ENCODE assay signal across 28 mouse cellular contexts in the genomic region with DNA sequence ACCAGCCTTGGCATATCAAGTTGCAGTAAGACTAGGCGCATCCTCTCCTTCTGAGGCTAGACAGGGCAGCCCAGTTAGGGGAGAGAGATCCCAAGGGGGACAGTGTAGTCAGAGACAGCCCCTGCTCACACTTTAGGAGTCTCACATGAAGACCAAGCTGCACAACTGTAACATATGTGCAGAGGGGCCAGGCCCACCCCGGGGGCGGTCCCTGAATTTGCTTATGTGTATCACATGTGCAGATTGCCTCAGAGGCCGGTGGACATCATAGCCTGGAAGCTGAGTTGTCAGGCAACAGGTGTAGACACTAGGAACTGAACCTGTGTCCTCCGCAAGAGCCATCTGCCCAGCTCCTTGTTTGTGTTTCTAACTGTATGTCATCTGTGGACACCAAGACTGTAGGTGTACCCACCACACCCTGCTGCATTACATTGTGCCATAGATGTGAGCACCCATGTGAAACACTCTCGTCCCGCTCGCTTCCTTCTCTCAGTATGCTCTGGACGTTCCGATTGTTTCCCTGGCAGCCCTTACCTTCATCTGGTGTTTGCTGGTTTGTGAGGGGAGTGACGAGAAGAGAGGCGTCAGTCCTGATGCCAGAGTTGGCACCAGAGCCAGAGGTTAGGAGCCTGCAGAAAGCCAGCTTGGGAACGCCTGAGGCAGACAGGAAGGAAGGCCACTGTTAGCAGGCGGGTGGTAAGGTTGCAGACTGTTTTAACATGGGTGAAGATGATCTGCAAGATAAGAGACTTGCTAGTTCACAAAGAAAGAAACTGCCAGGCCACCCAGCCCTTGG. TPM values are rescaled to one million over a fixed set of nuclear protein-coding genes. Genes with fewer than 3 reads are reported as not detected.
DNase-seq lines count a peak whose midpoint lies in the region; ATAC-seq and TF ChIP-seq lines count a peak whose summit lies in the region.
"Had no signal": no experiment of that assay in that cellular context is flagged by ENCODE, and none has a peak within 500 bp of the region (broad histone marks: within the 10 kb centered on the region; RNA-seq: fewer than 3 reads in every experiment).

No protein-coding gene starts in this region.

- H3K4me2 ChIP-seq in hindbrain, embryonic 12.5 days (replicated peaks): no peak overlapping the region
- H3K4me2 ChIP-seq in hindbrain, embryonic 13.5 days: no peak overlapping the region
- H3K4me2 ChIP-seq: embryonic facial prominence, embryonic 15.5 days; heart, embryonic 13.5 days; hindbrain, embryonic 14.5 days had no signal

- peaks cover 12% of the 10 kb centered on the region for H3K4me1 ChIP-seq in hindbrain, embryonic 12.5 days
- H3K4me1 ChIP-seq in hindbrain, embryonic 13.5 days (replicated peaks): peaks cover 15% of the 10 kb centered on the region

- no peak overlapping the region for H3K27ac ChIP-seq in hindbrain, embryonic 12.5 days
- H3K27ac ChIP-seq in hindbrain, embryonic 13.5 days: no peak overlapping the region
- peak overlapping the region; percentile 25; the same call in 1 of the 2 replicates for H3K27ac ChIP-seq in layer of hippocampus, adult 2 months
- H3K27ac ChIP-seq: embryonic facial prominence, embryonic 15.5 days; forebrain, embryonic 10.5 days; heart, embryonic 13.5 days; hindbrain, embryonic 14.5 days had no signal

- ATAC-seq in hindbrain, embryonic 12.5 days (ENCODE audit: low FRiP score): no peak
- no peak for ATAC-seq in hindbrain, embryonic 13.5 days (ENCODE audit: low FRiP score)
- ATAC-seq: CD4-positive, CD25-positive, alpha-beta regulatory T cell, adult 4 months; forebrain, embryonic 14.5 days had no signal

- H3K9me3 ChIP-seq in hindbrain, embryonic 12.5 days (replicated peaks): no peaks in the 10 kb centered on the region
- no peaks in the 10 kb centered on the region for H3K9me3 ChIP-seq in hindbrain, embryonic 13.5 days
- H3K9me3 ChIP-seq: embryonic facial prominence, embryonic 15.5 days; forebrain, embryonic 10.5 days; G1E; heart, embryonic 13.5 days had no signal

- H3K4me3 ChIP-seq in hindbrain, embryonic 12.5 days: no peak overlapping the region
- H3K4me3 ChIP-seq in hindbrain, embryonic 13.5 days: no peak overlapping the region
- H3K4me3 ChIP-seq in layer of hippocampus, adult 2 months: no peak overlapping the region; the same call in 1 of the 2 replicates
- H3K4me3 ChIP-seq: embryonic facial prominence, embryonic 15.5 days; erythroblast, embryonic 14.5 days; forebrain, embryonic 10.5 days; gastrocnemius, adult 2 months; heart, embryonic 13.5 days had no signal

- no peak for TF ChIP-seq CTCF in layer of hippocampus, adult 2 months (conservative IDR thresholded peaks at IDR 0.05)

- WGBS in hindbrain, embryonic 12.5 days: 90% methylated on average over 14 of the region's 14 CpGs
- WGBS in hindbrain, embryonic 13.5 days: 92% methylated on average over 14 of the region's 14 CpGs

- H3K27me3 ChIP-seq in hindbrain, embryonic 12.5 days: no peaks in the 10 kb centered on the region
- H3K27me3 ChIP-seq in hindbrain, embryonic 13.5 days: no peaks in the 10 kb centered on the region
- H3K27me3 ChIP-seq: embryonic facial prominence, embryonic 15.5 days; heart, embryonic 13.5 days had no signal

- peak overlapping the region; percentile 32; the same call in 1 of the 2 replicates for H3K9ac ChIP-seq in hindbrain, embryonic 12.5 days
- no peak overlapping the region for H3K9ac ChIP-seq in hindbrain, embryonic 13.5 days
- H3K9ac ChIP-seq: embryonic facial prominence, embryonic 15.5 days; heart, embryonic 13.5 days; hindbrain, embryonic 14.5 days had no signal

- peaks cover 62% of the 10 kb centered on the region for H3K36me3 ChIP-seq in hindbrain, embryonic 12.5 days
- peaks cover 65% of the 10 kb centered on the region for H3K36me3 ChIP-seq in hindbrain, embryonic 13.5 days

- peak; percentile 61 for DNase-seq in cerebellum, adult 9-10 months
- no peak for DNase-seq in cerebellum, adult 11 months
- no peak for DNase-seq in layer of hippocampus, adult 2 months (ENCODE audit: low spot score in 2 of 2)
- no peak for DNase-seq in layer of hippocampus, adult 11-12 months (ENCODE audit: low spot score)
- peak; percentile 62 for DNase-seq in MN1 (ENCODE audit: low spot score)
- DNase-seq in natural killer cell, adult 2 months (ENCODE audit: low spot score in 2 of 2): no peak
- DNase-seq: adrenal gland, postnatal 10 days; B cell, adult 2 months; cerebellum, adult 11-12 months; cerebellum, adult 9-11 months; gastrocnemius, adult 2 months; gastrocnemius, postnatal 25 days; heart, postnatal 4 days had no signal

RNA-seq across cellular contexts. Expression of gene Abhd16a, which starts 3.5 kb away (rescaled TPM):
- polyA plus RNA-seq in hindbrain, embryonic 12.5 days (2016; fragmentation: Nextera tagmentation; extraction: Ambion mirVana): 78.6 and 81.1 TPM in 2 replicates
- polyA plus RNA-seq in hindbrain, embryonic 13.5 days (2015; fragmentation: Nextera tagmentation; extraction: Ambion mirVana): 86.9 and 93.8 TPM in 2 replicates
- 100 to 1,000 TPM; 110 to 113 TPM for total RNA-seq in layer of hippocampus, adult 2 months (2021)

RNA-seq across cellular contexts. Expression of gene Ly6g6f, which starts 7.2 kb away (rescaled TPM):
- polyA plus RNA-seq in hindbrain, embryonic 12.5 days (2016; fragmentation: Nextera tagmentation; extraction: Ambion mirVana): 0.47 and 0.62 TPM in 2 replicates
- polyA plus RNA-seq in hindbrain, embryonic 13.5 days (2015; fragmentation: Nextera tagmentation; extraction: Ambion mirVana): 0.19 and 0.28 TPM in 2 replicates
- total RNA-seq in layer of hippocampus, adult 2 months (2021): under 1 TPM in 1 of 2 experiments, not detected in 1; 0.52 TPM
- total RNA-seq: adrenal gland, postnatal 4 days; common myeloid progenitor, adult 5-6 weeks; gastrocnemius, adult 2 months; gastrocnemius, postnatal 25 days; granulocyte monocyte progenitor cell, adult 5-6 weeks; heart, postnatal 4 days had no signal
- polyA plus RNA-seq: CD4-positive, CD25-positive, alpha-beta regulatory T cell, adult 4 months; heart, postnatal 0 days had no signal

RNA-seq across cellular contexts. Expression of gene Ly6g6d, which starts 14.7 kb away (rescaled TPM):
- 2.1 and 2.3 TPM in 2 replicates for polyA plus RNA-seq in hindbrain, embryonic 12.5 days (2016; fragmentation: Nextera tagmentation; extraction: Ambion mirVana)
- 0.61 and 1.1 TPM in 2 replicates for polyA plus RNA-seq in hindbrain, embryonic 13.5 days (2015; fragmentation: Nextera tagmentation; extraction: Ambion mirVana)
- 1 to 10 TPM; 1.1 TPM for total RNA-seq in layer of hippocampus, adult 2 months (2021)
- total RNA-seq: common myeloid progenitor, adult 5-6 weeks; G1E; granulocyte monocyte progenitor cell, adult 5-6 weeks had no signal
- polyA plus RNA-seq: CD4-positive, CD25-positive, alpha-beta regulatory T cell, adult 4 months; erythroblast, embryonic 14.5 days had no signal

RNA-seq across cellular contexts. Expression of gene Ly6g5c, which starts 15.5 kb away (rescaled TPM):
- not detected in 2 replicates for polyA plus RNA-seq in hindbrain, embryonic 12.5 days (2016; fragmentation: Nextera tagmentation; extraction: Ambion mirVana)
- 0.36 TPM in 1 of 2 replicates, not detected in the other for polyA plus RNA-seq in hindbrain, embryonic 13.5 days (2015; fragmentation: Nextera tagmentation; extraction: Ambion mirVana)
- total RNA-seq in layer of hippocampus, adult 2 months (2021): not detected
- total RNA-seq: adrenal gland, postnatal 10 days; adrenal gland, postnatal 4 days; common myeloid progenitor, adult 5-6 weeks; G1E; gastrocnemius, adult 2 months; gastrocnemius, postnatal 25 days; granulocyte monocyte progenitor cell, adult 5-6 weeks; heart, postnatal 4 days had no signal
- polyA plus RNA-seq: brain, embryonic 14.5 days; CD4-positive, CD25-positive, alpha-beta regulatory T cell, adult 4 months; embryonic facial prominence, embryonic 15.5 days; erythroblast, embryonic 14.5 days; forebrain, embryonic 10.5 days; forebrain, embryonic 14.5 days; G1E; heart, embryonic 13.5 days; hindbrain, embryonic 14.5 days had no signal

RNA-seq across cellular contexts. Expression of gene Ly6g6e, which starts 15.9 kb away (rescaled TPM):
- not detected in 2 replicates for polyA plus RNA-seq in hindbrain, embryonic 12.5 days (2016; fragmentation: Nextera tagmentation; extraction: Ambion mirVana)
- polyA plus RNA-seq in hindbrain, embryonic 13.5 days (2015; fragmentation: Nextera tagmentation; extraction: Ambion mirVana): 0.45 TPM in 1 of 2 replicates, not detected in the other
- total RNA-seq in layer of hippocampus, adult 2 months (2021): 1 to 10 TPM; 2.5 to 3.5 TPM
- total RNA-seq: adrenal gland, postnatal 4 days; common myeloid progenitor, adult 5-6 weeks; G1E; gastrocnemius, adult 2 months; gastrocnemius, postnatal 25 days; granulocyte monocyte progenitor cell, adult 5-6 weeks; heart, postnatal 4 days had no signal
- polyA plus RNA-seq: CD4-positive, CD25-positive, alpha-beta regulatory T cell, adult 4 months; erythroblast, embryonic 14.5 days; forebrain, embryonic 10.5 days; hindbrain, embryonic 14.5 days had no signal

Comparison
In these comparisons a context has a peak if more than half of its experiments do, and no peak if none do; other contexts are left out.
1. DNase-seq: peak in cerebellum, adult 9-10 months (single experiment) and MN1 (single experiment); none in cerebellum, adult 11 months (single experiment), layer of hippocampus, adult 2 months (0 of 2), layer of hippocampus, adult 11-12 months (single experiment) and natural killer cell, adult 2 months (0 of 2).